Mouse (Mus musculus) lung, embryonic 14.5 days (tissue): ENCODE measurements around the gene Tcf25. TPM values are rescaled to one million over a fixed set of nuclear protein-coding genes. Genes with fewer than 3 reads are reported as not detected.

ENCODE experiments used
- ATAC-seq: fragments of 200-750 bp; cut with Nextera tagmentation; 2 replicates; pipeline ENCODE4 v1.8.0; 2017; ENCODE audit warnings: mild to moderate bottlenecking, moderate TSS enrichment, moderate library complexity; ENCODE audit not compliant: insufficient read depth
- DNase-seq: peaks from one replicate; pipeline ENCODE4 v3.0.0-alpha.2; 2015
- H3K27ac ChIP-seq: fragments of 300-500 bp; sonication (generic); 2 replicates; pipeline ENCODE4 v1.5.1; 2014; ENCODE audit warnings: low read depth, mild to moderate bottlenecking, moderate library complexity
- H3K27me3 ChIP-seq: fragments of 300-500 bp; sonication (generic); 2 replicates; pipeline ENCODE4 v1.6.1; 2014; ENCODE audit warnings: low read length, control low read depth; ENCODE audit not compliant: insufficient read depth
- H3K36me3 ChIP-seq: fragments of 300-500 bp; sonication (generic); 2 replicates; pipeline ENCODE4 v1.6.1; 2014; ENCODE audit warnings: control low read depth; ENCODE audit not compliant: insufficient read depth
- H3K4me1 ChIP-seq: fragments of 300-500 bp; sonication (generic); 2 replicates; pipeline ENCODE4 v1.6.1; 2014; ENCODE audit warnings: antibody characterized with exemption, control low read depth; ENCODE audit not compliant: insufficient read depth
- H3K4me2 ChIP-seq: fragments of 300-500 bp; sonication (generic); 2 replicates; pipeline ENCODE4 v1.6.1; 2014; ENCODE audit warnings: mild to moderate bottlenecking
- H3K4me3 ChIP-seq: fragments of 300-500 bp; sonication (generic); 2 replicates; pipeline ENCODE4 v1.5.1; 2014; ENCODE audit warnings: low read depth, low read length
- H3K9ac ChIP-seq: fragments of 300-500 bp; sonication (generic); 2 replicates; pipeline ENCODE4 v1.6.1; 2014
- H3K9me3 ChIP-seq: fragments of 300-500 bp; sonication (generic); 2 replicates; pipeline ENCODE4 v1.6.1; 2016; ENCODE audit warnings: low read depth, low read length, control low read depth
- CTCF ChIP-seq: IDR thresholded peaks from 2 replicates; pipeline ENCODE4 v1.5.1; 2016; ENCODE audit warnings: antibody characterized with exemption, low read depth
- WGBS: fragments of 180-500 bp; shearing (Covaris S2); extraction: QIAGEN DNeasy Blood & Tissue Kit; methylation state at CpG from one replicate; pipeline ENCODE4 v1.1.7; 2014; 5-methylcytosine and 5-hydroxymethylcytosine counted together
- polyA plus RNA-seq: library from polyadenylated mRNA; unstranded; fragments of >200 nt; fragmentation: Nextera tagmentation; extraction: Ambion mirVana; gene quantifications from 2 replicates; pipeline ENCODE4 v1.2.1, GENCODE M21; 2014

Gene Tcf25
- polyA plus RNA-seq, 1 experiment from 2014 or later, result 146 TPM

DNA sequence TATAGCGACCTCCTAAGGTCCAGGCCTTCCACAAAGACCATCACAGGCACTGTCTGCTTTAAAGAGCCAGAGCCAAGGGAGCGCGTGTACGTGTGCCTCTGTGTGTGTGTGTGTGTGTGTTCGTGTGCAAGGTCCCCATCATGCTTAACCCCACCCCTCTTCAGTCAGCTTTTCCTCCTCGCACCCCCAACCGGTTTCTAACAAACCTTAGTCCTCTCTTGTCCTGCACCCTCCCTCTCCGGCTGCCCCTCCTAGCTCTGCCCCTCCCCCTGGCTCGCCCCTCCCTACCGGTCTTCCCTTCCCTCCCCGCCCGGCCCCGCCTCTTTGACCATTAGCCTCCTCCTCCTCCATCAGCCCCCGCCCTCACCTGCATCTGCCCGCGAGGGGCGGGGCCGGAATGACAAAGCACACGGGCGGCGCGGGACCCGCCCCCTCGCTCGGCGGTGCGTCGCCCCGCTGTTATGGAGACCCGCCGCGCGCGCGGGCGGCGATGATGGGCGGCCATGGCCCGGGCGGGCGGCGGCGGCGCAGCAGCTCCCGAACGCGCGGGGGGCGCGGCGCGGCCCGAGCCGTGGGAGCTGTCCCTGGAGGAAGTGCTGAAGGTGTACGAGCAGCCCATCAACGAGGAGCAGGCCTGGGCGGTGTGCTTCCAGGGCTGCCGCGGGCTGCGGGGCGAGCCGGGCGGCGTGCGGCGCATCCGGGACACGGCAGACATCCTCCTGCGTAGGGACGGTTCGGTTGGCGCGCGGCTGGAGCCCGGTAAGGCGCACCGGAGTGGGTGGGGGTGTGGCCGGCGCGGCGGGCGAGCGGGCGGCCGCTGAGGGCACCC, 41.1 kb upstream of the Tcf25 start, which contains the start of gene Spire2:
Gene Spire2, plus strand, starts transcription at position 452 of the 829 bp plus-strand sequence.
- Histone ChIP-seq H3K27me3 (peaks cover 10% of the 10 kb centered on the region; the same call in 1 of the 2 replicates), H3K4me2 (peak within 1 kb of the TSS; percentile 89), H3K4me3 (peak within 1 kb of the TSS; percentile 55), H3K9ac (peak within 1 kb of the TSS; percentile 43), H3K9me3 (no peaks in the 10 kb centered on the region), H3K4me1 (0 out of 2 replicates have a peak, but pooled peaks cover 3% of the 10 kb centered on the region), H3K36me3 (no peaks in the 10 kb centered on the region), H3K27ac (no peak within 1 kb of the TSS)
- ATAC-seq (peak; percentile 93), DNase-seq (peak; percentile 89)
- WGBS, result 1% methylated on average over 72 of the region's 85 CpGs
- TF ChIP-seq CTCF, result no peak

DNA sequence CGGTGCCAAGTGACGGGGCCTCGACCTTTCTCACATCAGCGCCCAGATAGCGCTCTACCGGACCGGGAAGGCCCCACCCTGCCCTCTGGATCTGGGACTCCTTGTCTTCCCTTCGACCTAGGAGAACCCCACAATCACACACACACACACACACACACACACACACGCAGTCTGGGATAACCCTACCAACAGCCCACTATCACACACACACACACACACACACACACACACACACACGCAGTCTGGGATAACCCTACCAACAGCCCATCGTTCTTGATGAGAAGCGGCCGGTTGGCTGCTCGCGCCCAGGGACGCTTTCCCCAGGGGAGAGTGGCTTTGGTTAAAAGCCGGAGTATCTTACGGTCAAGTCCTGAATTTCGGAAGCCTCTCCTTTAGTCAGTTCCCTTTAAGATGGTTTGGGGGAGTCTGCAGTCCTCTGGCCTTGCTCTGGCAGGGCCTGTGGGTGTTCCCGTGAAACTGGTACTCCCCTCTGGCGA, 40.4 kb upstream of the Tcf25 start:
- no peak for DNase-seq
- H3K4me2 ChIP-seq, result peak overlapping the region; percentile 89
- H3K9me3 ChIP-seq, result no peaks in the 10 kb centered on the region
- no peaks in the 10 kb centered on the region for H3K36me3 ChIP-seq
- H3K4me1 ChIP-seq, result 0 out of 2 replicates have a peak, but pooled peaks cover 3% of the 10 kb centered on the region
- no peak overlapping the region for H3K27ac ChIP-seq
- H3K27me3 ChIP-seq, result peaks cover 10% of the 10 kb centered on the region; the same call in 1 of the 2 replicates
- 3% methylated on average over 21 of the region's 21 CpGs for WGBS
- peak overlapping the region; percentile 55 for H3K4me3 ChIP-seq
- peak overlapping the region; percentile 43 for H3K9ac ChIP-seq
- TF ChIP-seq CTCF, result no peak
- peak; percentile 40; the same call in 1 of the 2 replicates for ATAC-seq

DNA sequence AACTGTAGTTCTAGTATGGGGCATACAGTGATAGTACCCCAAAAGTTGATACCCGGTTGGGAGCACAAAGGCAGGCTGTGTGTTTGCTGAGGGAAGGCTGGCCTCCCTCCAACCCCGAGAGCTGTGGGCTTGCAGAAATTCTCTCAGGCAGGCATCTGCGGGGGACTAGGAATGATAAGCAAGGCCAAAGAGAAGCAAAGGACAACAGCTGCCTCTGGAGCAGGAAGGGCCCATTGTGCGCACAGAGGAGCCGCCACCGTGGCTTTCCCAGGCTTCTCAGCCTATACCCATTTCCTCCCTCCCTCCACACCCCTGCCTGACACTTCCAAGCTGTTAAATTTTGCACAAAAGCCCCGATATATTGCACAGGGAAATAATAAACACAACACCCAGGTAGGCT, 39.7 kb upstream of the Tcf25 start:
- Histone ChIP-seq H3K27me3 (peaks cover 10% of the 10 kb centered on the region; the same call in 1 of the 2 replicates), H3K36me3 (no peaks in the 10 kb centered on the region), H3K4me1 (0 out of 2 replicates have a peak, but pooled peaks cover 3% of the 10 kb centered on the region), H3K9ac (no peak overlapping the region), H3K27ac (no peak overlapping the region), H3K4me2 (no peak overlapping the region), H3K9me3 (no peaks in the 10 kb centered on the region), H3K4me3 (no peak overlapping the region)
- DNase-seq (no peak), ATAC-seq (no peak)
- 6% methylated on average over 7 of the region's 7 CpGs for WGBS
- no peak for TF ChIP-seq CTCF

DNA sequence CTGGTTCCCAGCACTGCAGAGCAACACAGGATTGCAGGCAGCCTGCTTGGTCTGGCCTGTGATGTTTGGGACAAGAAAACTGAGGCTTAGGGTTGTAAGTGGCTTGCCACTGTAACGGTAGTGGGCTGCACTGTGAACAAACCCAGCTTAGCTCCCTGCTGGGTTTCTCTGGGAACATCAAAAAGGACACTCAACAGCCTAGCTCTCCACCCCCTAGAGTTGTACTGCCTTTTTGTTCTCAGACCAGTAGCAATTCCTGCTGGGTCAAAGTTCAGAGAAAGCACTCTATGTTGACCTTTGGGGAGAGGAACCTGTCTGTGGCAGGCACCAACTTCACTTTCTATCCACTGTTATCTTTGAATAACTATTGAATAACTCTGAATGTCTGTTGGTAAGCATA, 39.1 kb upstream of the Tcf25 start:
- 0 out of 2 replicates have a peak, but pooled peaks cover 3% of the 10 kb centered on the region for H3K4me1 ChIP-seq
- H3K9me3 ChIP-seq, result no peaks in the 10 kb centered on the region
- ATAC-seq (no peak), DNase-seq (no peak)
- WGBS, result 7% methylated on average over 1 of the region's 1 CpGs
- TF ChIP-seq CTCF, result no peak
- no peak overlapping the region for H3K4me3 ChIP-seq
- H3K36me3 ChIP-seq, result no peaks in the 10 kb centered on the region
- H3K27ac ChIP-seq, result no peak overlapping the region
- H3K9ac ChIP-seq, result no peak overlapping the region
- H3K27me3 ChIP-seq, result peaks cover 10% of the 10 kb centered on the region; the same call in 1 of the 2 replicates
- no peak overlapping the region for H3K4me2 ChIP-seq

DNA sequence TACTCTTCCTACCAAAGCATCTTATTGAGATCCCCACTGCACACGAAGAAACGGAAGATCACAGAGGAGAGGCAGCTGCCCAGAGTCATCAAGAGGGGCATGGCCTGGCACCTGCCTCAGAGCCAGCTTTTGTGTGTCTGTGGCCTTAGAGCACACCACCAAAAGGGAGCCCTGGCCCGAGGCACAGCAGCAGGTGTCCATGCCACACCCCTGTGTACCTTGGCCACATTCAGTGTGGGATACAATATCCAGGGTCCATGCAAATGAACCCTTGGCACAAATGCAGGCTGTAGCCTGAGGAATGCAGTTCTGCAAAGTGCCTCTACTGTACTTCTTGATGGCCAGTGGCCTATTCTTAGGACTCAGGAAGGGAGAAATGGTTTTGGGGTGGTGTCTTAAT, 36.1 kb upstream of the Tcf25 start:
- ATAC-seq, result no peak
- no peak for DNase-seq
- H3K27ac ChIP-seq, result no peak overlapping the region
- 83% methylated on average over 3 of the region's 3 CpGs for WGBS
- TF ChIP-seq CTCF, result no peak
- peaks cover 10% of the 10 kb centered on the region; the same call in 1 of the 2 replicates for H3K27me3 ChIP-seq
- H3K36me3 ChIP-seq, result no peaks in the 10 kb centered on the region
- no peaks in the 10 kb centered on the region for H3K9me3 ChIP-seq
- no peak overlapping the region for H3K9ac ChIP-seq
- no peak overlapping the region for H3K4me2 ChIP-seq
- H3K4me3 ChIP-seq, result no peak overlapping the region
- H3K4me1 ChIP-seq, result no peaks in the 10 kb centered on the region

DNA sequence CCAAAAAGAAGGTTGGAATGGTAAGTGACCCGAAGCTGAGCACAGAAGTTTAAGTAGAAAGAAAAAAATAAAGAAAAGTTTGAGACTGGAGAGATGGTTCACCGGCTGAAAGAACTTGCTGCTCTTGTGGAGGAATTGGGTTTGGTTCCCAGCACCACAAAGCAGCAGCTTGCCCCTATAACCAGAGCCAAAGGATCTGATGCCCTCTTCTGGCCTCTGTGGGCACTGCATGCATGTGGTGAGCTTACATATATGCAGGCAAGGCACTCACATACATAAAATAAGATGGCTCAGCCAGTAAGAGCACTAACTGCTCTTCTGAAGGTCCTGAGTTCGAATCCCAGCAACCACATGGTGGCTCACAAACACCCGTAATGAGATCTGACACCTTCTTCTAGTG, 33.5 kb upstream of the Tcf25 start:
- TF ChIP-seq CTCF, result peak; percentile 27; the same call in 1 of the 2 replicates
- Histone ChIP-seq H3K4me3 (no peak overlapping the region), H3K4me1 (no peaks in the 10 kb centered on the region), H3K9ac (no peak overlapping the region), H3K9me3 (no peaks in the 10 kb centered on the region), H3K27me3 (no peaks in the 10 kb centered on the region), H3K27ac (no peak overlapping the region), H3K36me3 (no peaks in the 10 kb centered on the region), H3K4me2 (no peak overlapping the region)
- DNase-seq (no peak), ATAC-seq (no peak)
- WGBS, result 92% methylated on average over 4 of the region's 4 CpGs
